Mouse (Mus musculus) heart, embryonic 11.5 days (tissue): ENCODE results near the gene Ccdc93. TPM values are rescaled to one million over a fixed set of nuclear protein-coding genes. Genes with fewer than 3 reads are reported as not detected.
A peak's percentile ranks its signal among the peaks of the same experiment; 100 is the strongest.

Experiments
- ATAC-seq: fragments of 200-750 bp; cut with Nextera tagmentation; replicated peaks from 2 replicates; pipeline ENCODE4 v1.8.0; 2017; ENCODE audit warnings: moderate library complexity; ENCODE audit not compliant: insufficient number of reproducible peaks, low FRiP score, low TSS enrichment
- H3K27ac ChIP-seq: fragments of 300-500 bp; sonication (generic); 2 replicates; pipeline ENCODE4 v1.5.1; 2014; ENCODE audit warnings: mild to moderate bottlenecking, low read depth, low read length
- H3K27me3 ChIP-seq: fragments of 300-500 bp; sonication (generic); 2 replicates; pipeline ENCODE4 v1.6.1; 2014; ENCODE audit warnings: mild to moderate bottlenecking, low read length, mixed read lengths; ENCODE audit not compliant: control insufficient read depth, insufficient read depth
- H3K36me3 ChIP-seq: fragments of 300-500 bp; sonication (generic); 2 replicates; pipeline ENCODE4 v1.6.1; 2014; ENCODE audit warnings: mild to moderate bottlenecking, low read length, moderate library complexity, mixed read lengths; ENCODE audit not compliant: control insufficient read depth, insufficient read depth
- H3K4me1 ChIP-seq: fragments of 300-500 bp; sonication (generic); 2 replicates; pipeline ENCODE4 v1.6.1; 2014; ENCODE audit warnings: low read length; ENCODE audit not compliant: control insufficient read depth, insufficient read depth
- H3K4me2 ChIP-seq: fragments of 300-500 bp; sonication (generic); 2 replicates; pipeline ENCODE4 v1.6.1; 2014; ENCODE audit warnings: mild to moderate bottlenecking, moderate library complexity
- H3K4me3 ChIP-seq: fragments of 300-500 bp; sonication (generic); 2 replicates; pipeline ENCODE4 v1.5.1; 2014; ENCODE audit warnings: low read depth, low read length
- H3K9ac ChIP-seq: fragments of 300-500 bp; sonication (generic); 2 replicates; pipeline ENCODE4 v1.6.1; 2014; ENCODE audit warnings: mild to moderate bottlenecking, low read depth, low read length, moderate library complexity
- H3K9me3 ChIP-seq: fragments of 300-500 bp; sonication (generic); replicated peaks from 2 replicates; pipeline ENCODE4 v1.6.1; 2016; ENCODE audit warnings: low read length; ENCODE audit not compliant: control insufficient read depth
- WGBS: fragments of 180-500 bp; shearing (Covaris S2); extraction: QIAGEN DNeasy Blood & Tissue Kit; methylation state at CpG from one replicate; pipeline ENCODE4 v1.1.7; 2014; ENCODE audit not compliant: insufficient replicate concordance; 5-methylcytosine and 5-hydroxymethylcytosine counted together
- polyA plus RNA-seq: library from polyadenylated mRNA; unstranded; fragments of >200 nt; fragmentation: Nextera tagmentation; extraction: Ambion mirVana; gene quantifications from 2 replicates; pipeline ENCODE4 v1.2.1, GENCODE M21; 2014

Gene Ccdc93
- polyA plus RNA-seq, 1 experiment from 2014 or later, result 7.9 TPM

- no peaks in the 10 kb centered on the region for H3K36me3 ChIP-seq
- no peak overlapping the region for H3K27ac ChIP-seq
- no peak for ATAC-seq
- WGBS, result 54% methylated on average over 2 of the region's 2 CpGs
- H3K4me3 ChIP-seq, result no peak overlapping the region
- H3K4me2 ChIP-seq, result no peak overlapping the region
- no peaks in the 10 kb centered on the region for H3K4me1 ChIP-seq
- no peaks in the 10 kb centered on the region for H3K9me3 ChIP-seq
- H3K9ac ChIP-seq, result no peak overlapping the region
- H3K27me3 ChIP-seq, result no peaks in the 10 kb centered on the region
Observed at GRCm38 (mm10) chr1:121511186-121511585, 80.3 kb downstream of the Ccdc93 start.

- Histone ChIP-seq H3K9me3 (no peaks in the 10 kb centered on the region), H3K9ac (no peak overlapping the region), H3K4me1 (no peaks in the 10 kb centered on the region), H3K4me3 (no peak overlapping the region), H3K27me3 (no peaks in the 10 kb centered on the region), H3K4me2 (no peak overlapping the region), H3K27ac (no peak overlapping the region), H3K36me3 (no peaks in the 10 kb centered on the region)
- WGBS, result 81% methylated on average over 2 of the region's 2 CpGs
- ATAC-seq, result no peak
Observed at GRCm38 (mm10) chr1:121511966-121512365, 81.1 kb downstream of the Ccdc93 start.

- Histone ChIP-seq H3K27me3 (no peaks in the 10 kb centered on the region), H3K36me3 (no peaks in the 10 kb centered on the region), H3K4me3 (no peak overlapping the region), H3K4me1 (no peaks in the 10 kb centered on the region), H3K27ac (no peak overlapping the region), H3K9me3 (no peaks in the 10 kb centered on the region), H3K9ac (no peak overlapping the region), H3K4me2 (no peak overlapping the region)
- 77% methylated on average over 1 of the region's 1 CpGs for WGBS
- ATAC-seq, result no peak
Observed at GRCm38 (mm10) chr1:121518609-121519008, 87.8 kb downstream of the Ccdc93 start.

- no peak for ATAC-seq
- peak overlapping the region; percentile 67 for H3K4me2 ChIP-seq
- H3K27me3 ChIP-seq, result peaks cover 20% of the 10 kb centered on the region
- 47% methylated on average over 17 of the region's 17 CpGs for WGBS
- H3K4me3 ChIP-seq, result no peak overlapping the region; the same call in 1 of the 2 replicates
- H3K4me1 ChIP-seq, result peaks cover 8% of the 10 kb centered on the region
- H3K9ac ChIP-seq, result no peak overlapping the region
- H3K9me3 ChIP-seq, result no peaks in the 10 kb centered on the region
- no peaks in the 10 kb centered on the region for H3K36me3 ChIP-seq
- H3K27ac ChIP-seq, result no peak overlapping the region
Observed at GRCm38 (mm10) chr1:121527061-121527460, 96.2 kb downstream of the Ccdc93 start.

- 0 out of 2 replicates have a peak, but pooled peaks have one; percentile 29 for ATAC-seq
- WGBS, result 11% methylated on average over 55 of the region's 55 CpGs
- no peak overlapping the region for H3K9ac ChIP-seq
Observed at GRCm38 (mm10) chr1:121527600-121528398, 97.0 kb downstream of the Ccdc93 start.

GRCm38 (mm10) chr1:121528399-121528720, 97.5 kb downstream of the Ccdc93 start, which contains the start of gene Htr5b:
Htr5b (minus strand) TSS chr1:121528465.
- ATAC-seq, result no peak; the same call in 1 of the 2 replicates
- peaks cover 8% of the 10 kb centered on the region for H3K4me1 ChIP-seq
- no peak within 1 kb of the TSS for H3K27ac ChIP-seq
- no peaks in the 10 kb centered on the region for H3K36me3 ChIP-seq
- H3K4me3 ChIP-seq, result peak within 1 kb of the TSS; percentile 37
- no peak within 1 kb of the TSS for H3K9ac ChIP-seq
- H3K9me3 ChIP-seq, result no peaks in the 10 kb centered on the region
- H3K4me2 ChIP-seq, result peak within 1 kb of the TSS; percentile 67
- 3% methylated on average over 11 of the region's 11 CpGs for WGBS
- H3K27me3 ChIP-seq, result peaks cover 20% of the 10 kb centered on the region

More at GRCm38 (mm10) chr1:121527600-121528398, 97.0 kb downstream of the Ccdc93 start:
- Histone ChIP-seq H3K27me3 (peaks cover 20% of the 10 kb centered on the region), H3K27ac (no peak overlapping the region), H3K9me3 (no peaks in the 10 kb centered on the region), H3K4me3 (peak overlapping the region; percentile 37), H3K4me1 (peaks cover 8% of the 10 kb centered on the region), H3K36me3 (no peaks in the 10 kb centered on the region), H3K4me2 (peak overlapping the region; percentile 67)

- no peaks in the 10 kb centered on the region for H3K9me3 ChIP-seq
- WGBS, result 87% methylated on average over 6 of the region's 6 CpGs
- no peak overlapping the region for H3K27ac ChIP-seq
- no peak overlapping the region for H3K4me2 ChIP-seq
- no peak for ATAC-seq
- H3K9ac ChIP-seq, result no peak overlapping the region
- H3K4me3 ChIP-seq, result no peak overlapping the region
- H3K36me3 ChIP-seq, result no peaks in the 10 kb centered on the region
- peaks cover 8% of the 10 kb centered on the region for H3K4me1 ChIP-seq
- peaks cover 20% of the 10 kb centered on the region for H3K27me3 ChIP-seq
Observed at GRCm38 (mm10) chr1:121529286-121529685, 98.4 kb downstream of the Ccdc93 start.

- H3K9ac ChIP-seq, result no peak overlapping the region
- 44% methylated on average over 7 of the region's 7 CpGs for WGBS
Observed at GRCm38 (mm10) chr1:121531439-121531838, 100.6 kb downstream of the Ccdc93 start.

GRCm38 (mm10) chr1:121540361-121540760, 109.5 kb downstream of the Ccdc93 start:
- no peak overlapping the region for H3K4me2 ChIP-seq
- H3K27ac ChIP-seq, result no peak overlapping the region
- WGBS, result 62% methylated on average over 8 of the region's 8 CpGs
- H3K4me3 ChIP-seq, result no peak overlapping the region
- no peak for ATAC-seq
- H3K27me3 ChIP-seq, result no peaks in the 10 kb centered on the region
- H3K9me3 ChIP-seq, result no peaks in the 10 kb centered on the region
- H3K36me3 ChIP-seq, result no peaks in the 10 kb centered on the region
- no peaks in the 10 kb centered on the region for H3K4me1 ChIP-seq
- H3K9ac ChIP-seq, result no peak overlapping the region

More at GRCm38 (mm10) chr1:121531439-121531838, 100.6 kb downstream of the Ccdc93 start:
- Histone ChIP-seq H3K4me2 (no peak overlapping the region), H3K27me3 (peaks cover 20% of the 10 kb centered on the region), H3K27ac (no peak overlapping the region), H3K4me1 (peaks cover 8% of the 10 kb centered on the region), H3K9me3 (no peaks in the 10 kb centered on the region), H3K36me3 (no peaks in the 10 kb centered on the region), H3K4me3 (no peak overlapping the region)
- ATAC-seq, result no peak
